Mouse (Mus musculus) forebrain, embryonic 16.5 days (tissue): ENCODE measurements around the gene Sqstm1. TPM values are rescaled to one million over a fixed set of nuclear protein-coding genes. Genes with fewer than 3 reads are reported as not detected.

ENCODE experiments used
- ATAC-seq: fragments of 200-750 bp; cut with Nextera tagmentation; 2 replicates; pipeline ENCODE4 v1.8.0; 2017; ENCODE audit warnings: mild to moderate bottlenecking, moderate library complexity
- H3K27ac ChIP-seq: fragments of 300-500 bp; sonication (generic); 2 replicates; pipeline ENCODE4 v1.5.1; 2014; ENCODE audit warnings: low read length, control low read depth
- H3K27me3 ChIP-seq: fragments of 300-500 bp; sonication (generic); replicated peaks from 2 replicates; pipeline ENCODE4 v1.6.1; 2014; ENCODE audit warnings: low read length; ENCODE audit not compliant: control insufficient read depth, insufficient read depth
- H3K36me3 ChIP-seq: fragments of 300-500 bp; sonication (generic); 2 replicates; pipeline ENCODE4 v1.6.1; 2014; ENCODE audit not compliant: control insufficient read depth, insufficient read depth
- H3K4me1 ChIP-seq: fragments of 300-500 bp; sonication (generic); replicated peaks from 2 replicates; pipeline ENCODE4 v1.6.1; 2014; ENCODE audit warnings: low read length; ENCODE audit not compliant: control insufficient read depth, insufficient read depth
- H3K4me2 ChIP-seq: fragments of 300-500 bp; sonication (generic); 2 replicates; pipeline ENCODE4 v1.6.1; 2014; ENCODE audit warnings: mild to moderate bottlenecking, low read length, control low read depth
- H3K4me3 ChIP-seq: fragments of 300-500 bp; sonication (generic); replicated peaks from 2 replicates; pipeline ENCODE4 v1.5.1; 2014; ENCODE audit warnings: mild to moderate bottlenecking, low read length, control low read depth
- H3K9ac ChIP-seq: fragments of 300-500 bp; sonication (generic); replicated peaks from 2 replicates; pipeline ENCODE4 v1.6.1; 2014; ENCODE audit warnings: low read depth, low read length, control low read depth
- H3K9me3 ChIP-seq: fragments of 300-500 bp; sonication (generic); 2 replicates; pipeline ENCODE4 v1.6.1; 2016; ENCODE audit warnings: low read length; ENCODE audit not compliant: control insufficient read depth
- WGBS: fragments of 180-500 bp; shearing (Covaris S2); extraction: QIAGEN DNeasy Blood & Tissue Kit; methylation state at CpG from one replicate; pipeline ENCODE4 v1.1.7; 2014; 5-methylcytosine and 5-hydroxymethylcytosine counted together
- microRNA-seq: library from miRNA; unstranded; fragments of <30 nt; microRNA quantifications from one replicate; pipeline ENCODE4, GENCODE M21; 2017
- polyA plus RNA-seq: library from polyadenylated mRNA; unstranded; fragments of >200 nt; fragmentation: Nextera tagmentation; extraction: Ambion mirVana; gene quantifications from 2 replicates; pipeline ENCODE4 v1.2.1, GENCODE M21; 2015

Gene Sqstm1
- polyA plus RNA-seq, 1 experiment from 2014 or later: 322 TPM

- no peaks in the 10 kb centered on the region for H3K27me3 ChIP-seq
- H3K4me1 ChIP-seq: no peaks in the 10 kb centered on the region
- H3K9ac ChIP-seq: no peak overlapping the region
- H3K9me3 ChIP-seq: no peaks in the 10 kb centered on the region
- ATAC-seq: no peak
- H3K4me2 ChIP-seq: no peak overlapping the region
- H3K4me3 ChIP-seq: no peak overlapping the region
- WGBS: 95% methylated on average over 9 of the region's 9 CpGs
- no peak overlapping the region for H3K27ac ChIP-seq
- peaks cover 62% of the 10 kb centered on the region for H3K36me3 ChIP-seq
Measured at GRCm38 (mm10) chr11:50149603-50150150, 61.0 kb downstream of the Sqstm1 start.

Small RNA genes within 50 kb of the gene (microRNA-seq; reads per million reads assigned to microRNA genes)
- 1.7 reads per million for gene Mir6919

Other genes with a start within 250 kb of the Sqstm1 start
- gene Rnf130, start 185.5 kb downstream of the Sqstm1 start, polyA plus RNA-seq: 65.0 and 69.2 TPM in 2 replicates
- gene Tbc1d9b, start 79.4 kb downstream of the Sqstm1 start, polyA plus RNA-seq: 38.2 and 43.6 TPM in 2 replicates
- gene Mrnip, start 36.4 kb downstream of the Sqstm1 start, polyA plus RNA-seq: 28.4 and 33.7 TPM in 2 replicates
- gene Mgat4b, start 63 bp upstream of the Sqstm1 start, polyA plus RNA-seq: 30.6 and 33.5 TPM in 2 replicates
- gene Ltc4s, start 27.8 kb upstream of the Sqstm1 start, polyA plus RNA-seq: 1.6 TPM in 2 replicates
- gene Maml1, start 81.5 kb upstream of the Sqstm1 start, polyA plus RNA-seq: 3.9 and 4.3 TPM in 2 replicates
- gene Canx, start 114.8 kb upstream of the Sqstm1 start, polyA plus RNA-seq: 273 and 290 TPM in 2 replicates
- gene Cby3, start 143.6 kb upstream of the Sqstm1 start, polyA plus RNA-seq: 0.75 and 1.2 TPM in 2 replicates
- 660 and 710 TPM in 2 replicates for gene Hnrnph1, start 166.2 kb upstream of the Sqstm1 start, polyA plus RNA-seq
- 28.6 and 31.2 TPM in 2 replicates for gene Rufy1, start 220.3 kb upstream of the Sqstm1 start, polyA plus RNA-seq